Mouse (Mus musculus) heart, embryonic 15.5 days (tissue): ENCODE measurements around the gene Heatr6. TPM values are rescaled to one million over a fixed set of nuclear protein-coding genes. Genes with fewer than 3 reads are reported as not detected.

Experiments
- ATAC-seq: fragments of 200-750 bp; cut with Nextera tagmentation; replicated peaks from 2 replicates; pipeline ENCODE4 v1.8.0; 2017; ENCODE audit warnings: low read depth, moderate TSS enrichment; ENCODE audit not compliant: insufficient number of reproducible peaks, insufficient read depth, low FRiP score
- H3K27ac ChIP-seq: fragments of 300-500 bp; sonication (generic); 2 replicates; pipeline ENCODE4 v1.5.1; 2015; ENCODE audit warnings: mild to moderate bottlenecking, inconsistent platforms
- H3K27me3 ChIP-seq: fragments of 300-500 bp; sonication (generic); 2 replicates; pipeline ENCODE4 v1.6.1; 2015; ENCODE audit warnings: inconsistent platforms
- H3K36me3 ChIP-seq: fragments of 300-500 bp; sonication (generic); 2 replicates; pipeline ENCODE4 v1.6.1; 2015; ENCODE audit warnings: mild to moderate bottlenecking, inconsistent platforms
- H3K4me1 ChIP-seq: fragments of 300-500 bp; sonication (generic); replicated peaks from 2 replicates; pipeline ENCODE4 v1.6.1; 2015; ENCODE audit warnings: inconsistent platforms
- H3K4me2 ChIP-seq: fragments of 300-500 bp; sonication (generic); 2 replicates; pipeline ENCODE4 v1.6.1; 2015; ENCODE audit warnings: inconsistent platforms, mild to moderate bottlenecking, moderate library complexity
- H3K4me3 ChIP-seq: fragments of 300-500 bp; sonication (generic); 2 replicates; pipeline ENCODE4 v1.5.1; 2015; ENCODE audit warnings: mild to moderate bottlenecking, inconsistent platforms
- H3K9ac ChIP-seq: fragments of 300-500 bp; sonication (generic); 2 replicates; pipeline ENCODE4 v1.6.1; 2015; ENCODE audit warnings: mild to moderate bottlenecking, inconsistent platforms
- H3K9me3 ChIP-seq: fragments of 300-500 bp; sonication (generic); replicated peaks from 2 replicates; pipeline ENCODE4 v1.6.1; 2016; ENCODE audit warnings: inconsistent platforms
- WGBS: fragments of 180-500 bp; shearing (Covaris S2); methylation state at CpG from one replicate; pipeline ENCODE4 v1.1.7; 2015; ENCODE audit warnings: mixed read lengths; 5-methylcytosine and 5-hydroxymethylcytosine counted together
- polyA plus RNA-seq: library from polyadenylated mRNA; unstranded; fragments of >200 nt; fragmentation: Nextera tagmentation; extraction: Ambion mirVana; gene quantifications from 2 replicates; pipeline ENCODE4 v1.2.1, GENCODE M21; 2015

The Heatr6 gene
- 13.2 and 16.4 TPM in 2 replicates for polyA plus RNA-seq

- peak; percentile 91 for ATAC-seq
- Histone ChIP-seq H3K27me3 (peaks cover 23% of the 10 kb centered on the region), H3K36me3 (peaks cover 26% of the 10 kb centered on the region), H3K4me1 (peaks cover 7% of the 10 kb centered on the region), H3K9me3 (no peaks in the 10 kb centered on the region), H3K9ac (peak within 1 kb of the TSS; percentile 67), H3K4me3 (peak within 1 kb of the TSS; percentile 69), H3K4me2 (peak within 1 kb of the TSS; percentile 69), H3K27ac (peak within 1 kb of the TSS; percentile 71)
- 0% methylated on average over 47 of the region's 47 CpGs for WGBS
These were observed at the start of gene Heatr6 for GRCm38 (mm10) chr11:83753581-83754181. Gene Heatr6 (plus strand): TSS chr11:83753696.

GRCm38 (mm10) chr11:83703705-83704104 is 49.8 kb upstream of the Heatr6 start, which contains the start of gene Wfdc17:
Gene Wfdc17 (plus strand): TSS chr11:83703991.
- H3K4me3 ChIP-seq, result no peak within 1 kb of the TSS
- no peak for ATAC-seq
- H3K27me3 ChIP-seq, result no peaks in the 10 kb centered on the region
- H3K4me2 ChIP-seq, result no peak within 1 kb of the TSS
- H3K36me3 ChIP-seq, result no peaks in the 10 kb centered on the region
- H3K9me3 ChIP-seq, result no peaks in the 10 kb centered on the region
- H3K4me1 ChIP-seq, result no peaks in the 10 kb centered on the region
- 68% methylated on average over 1 of the region's 1 CpGs for WGBS
- no peak within 1 kb of the TSS for H3K27ac ChIP-seq
- no peak within 1 kb of the TSS for H3K9ac ChIP-seq

GRCm38 (mm10) chr11:83708715-83709114 is 44.8 kb upstream of the Heatr6 start, which contains the start of gene Wfdc18:
Gene Wfdc18 (plus strand): TSS chr11:83709015.
- Histone ChIP-seq H3K9me3 (no peaks in the 10 kb centered on the region), H3K36me3 (no peaks in the 10 kb centered on the region), H3K27me3 (no peaks in the 10 kb centered on the region), H3K9ac (no peak within 1 kb of the TSS), H3K4me2 (no peak within 1 kb of the TSS), H3K4me3 (no peak within 1 kb of the TSS), H3K27ac (no peak within 1 kb of the TSS), H3K4me1 (no peaks in the 10 kb centered on the region)
- WGBS, result 54% methylated on average over 4 of the region's 4 CpGs
- no peak for ATAC-seq

GRCm38 (mm10) chr11:83709683-83710082 is 43.8 kb upstream of the Heatr6 start:
- H3K27me3 ChIP-seq, result no peaks in the 10 kb centered on the region
- ATAC-seq, result no peak
- WGBS, result 78% methylated on average over 5 of the region's 5 CpGs
- no peaks in the 10 kb centered on the region for H3K9me3 ChIP-seq
- H3K4me3 ChIP-seq, result no peak overlapping the region
- no peak overlapping the region for H3K4me2 ChIP-seq
- no peaks in the 10 kb centered on the region for H3K4me1 ChIP-seq
- no peak overlapping the region for H3K27ac ChIP-seq
- H3K36me3 ChIP-seq, result no peaks in the 10 kb centered on the region
- no peak overlapping the region for H3K9ac ChIP-seq

GRCm38 (mm10) chr11:83712671-83713070 is 40.8 kb upstream of the Heatr6 start:
- ATAC-seq, result no peak
- Histone ChIP-seq H3K36me3 (no peaks in the 10 kb centered on the region), H3K4me1 (no peaks in the 10 kb centered on the region), H3K4me3 (no peak overlapping the region), H3K9me3 (no peaks in the 10 kb centered on the region), H3K9ac (no peak overlapping the region), H3K27ac (no peak overlapping the region), H3K27me3 (no peaks in the 10 kb centered on the region), H3K4me2 (no peak overlapping the region)
- WGBS, result 70% methylated on average over 1 of the region's 1 CpGs

- Histone ChIP-seq H3K9ac (no peak overlapping the region), H3K27ac (no peak overlapping the region), H3K4me2 (no peak overlapping the region), H3K4me3 (no peak overlapping the region), H3K9me3 (no peaks in the 10 kb centered on the region), H3K36me3 (no peaks in the 10 kb centered on the region), H3K27me3 (no peaks in the 10 kb centered on the region), H3K4me1 (no peaks in the 10 kb centered on the region)
- no peak for ATAC-seq
- 62% methylated on average over 2 of the region's 2 CpGs for WGBS
These were observed 39.6 kb upstream of the Heatr6 start for GRCm38 (mm10) chr11:83713925-83714324.

- no peaks in the 10 kb centered on the region for H3K27me3 ChIP-seq
- H3K9me3 ChIP-seq, result no peaks in the 10 kb centered on the region
- no peak for ATAC-seq
- H3K4me3 ChIP-seq, result no peak overlapping the region
- H3K4me1 ChIP-seq, result no peaks in the 10 kb centered on the region
- H3K27ac ChIP-seq, result no peak overlapping the region
- WGBS, result 80% methylated on average over 6 of the region's 6 CpGs
- no peaks in the 10 kb centered on the region for H3K36me3 ChIP-seq
- H3K4me2 ChIP-seq, result no peak overlapping the region
- no peak overlapping the region for H3K9ac ChIP-seq
These were observed 36.3 kb upstream of the Heatr6 start for GRCm38 (mm10) chr11:83717042-83717665.

GRCm38 (mm10) chr11:83720766-83721165 is 32.7 kb upstream of the Heatr6 start:
- Histone ChIP-seq H3K27me3 (no peaks in the 10 kb centered on the region), H3K4me2 (no peak overlapping the region), H3K9me3 (no peaks in the 10 kb centered on the region), H3K4me1 (no peaks in the 10 kb centered on the region), H3K27ac (no peak overlapping the region), H3K9ac (no peak overlapping the region), H3K36me3 (no peaks in the 10 kb centered on the region), H3K4me3 (no peak overlapping the region)
- ATAC-seq, result no peak

GRCm38 (mm10) chr11:83728757-83729432 is 24.6 kb upstream of the Heatr6 start:
- Histone ChIP-seq H3K27ac (no peak overlapping the region), H3K9me3 (no peaks in the 10 kb centered on the region), H3K4me2 (no peak overlapping the region), H3K36me3 (no peaks in the 10 kb centered on the region), H3K4me1 (no peaks in the 10 kb centered on the region), H3K9ac (no peak overlapping the region), H3K4me3 (no peak overlapping the region), H3K27me3 (no peaks in the 10 kb centered on the region)
- no peak for ATAC-seq
- WGBS, result 48% methylated on average over 3 of the region's 3 CpGs

- H3K4me1 ChIP-seq, result no peaks in the 10 kb centered on the region
- no peaks in the 10 kb centered on the region for H3K36me3 ChIP-seq
- H3K4me2 ChIP-seq, result no peak overlapping the region
- H3K27ac ChIP-seq, result no peak overlapping the region
- H3K9ac ChIP-seq, result no peak overlapping the region
- WGBS, result 77% methylated on average over 1 of the region's 1 CpGs
- ATAC-seq, result no peak; the same call in 1 of the 2 replicates
- H3K4me3 ChIP-seq, result no peak overlapping the region
- no peaks in the 10 kb centered on the region for H3K9me3 ChIP-seq
- no peaks in the 10 kb centered on the region for H3K27me3 ChIP-seq
These were observed 22.4 kb upstream of the Heatr6 start for GRCm38 (mm10) chr11:83731116-83731515.

- Histone ChIP-seq H3K9me3 (no peaks in the 10 kb centered on the region), H3K27me3 (no peaks in the 10 kb centered on the region), H3K36me3 (no peaks in the 10 kb centered on the region), H3K4me2 (no peak overlapping the region), H3K27ac (no peak overlapping the region), H3K4me3 (no peak overlapping the region), H3K9ac (no peak overlapping the region), H3K4me1 (no peaks in the 10 kb centered on the region)
- 74% methylated on average over 5 of the region's 5 CpGs for WGBS
- ATAC-seq, result no peak
These were observed 20.3 kb upstream of the Heatr6 start for GRCm38 (mm10) chr11:83733071-83733640.
